Mouse (Mus musculus): Measurements from ENCODE around the gene Lef1. TPM values are rescaled to one million over a fixed set of nuclear protein-coding genes. Genes with fewer than 3 reads are reported as not detected.

The Lef1 gene
- 1 to 10 TPM; 6.2 to 7.1 TPM for total RNA-seq (2021)
- long read RNA-seq, experiment 1, transcript Lef1-201 (12 exons, 3,482 nt) = major isoform, 12 of 16 reads
- long read RNA-seq, experiment 1, partial matches to known transcripts = 0 of 16 reads
- long read RNA-seq, experiment 1, other reads (novel, unspliced or antisense) = 2 of 16 reads
- long read RNA-seq, experiment 2, partial matches to known transcripts = 1 of 11 reads
- long read RNA-seq, experiment 2, other reads (novel, unspliced or antisense) = 6 of 11 reads

GRCm38 (mm10) chr3:131110191-131111150 lies at the start of gene Lef1:
Gene Lef1, plus strand, starts transcription at chr3:131110471.
- Histone ChIP-seq H3K27ac (peak within 1 kb of the TSS; percentile 68), H3K4me3 (peak within 1 kb of the TSS; percentile 58)
- TF ChIP-seq CTCF (conservative IDR thresholded peaks at IDR 0.05) = no peak
- no peak for DNase-seq (ENCODE audit: low spot score in 2 of 2)

DNA sequence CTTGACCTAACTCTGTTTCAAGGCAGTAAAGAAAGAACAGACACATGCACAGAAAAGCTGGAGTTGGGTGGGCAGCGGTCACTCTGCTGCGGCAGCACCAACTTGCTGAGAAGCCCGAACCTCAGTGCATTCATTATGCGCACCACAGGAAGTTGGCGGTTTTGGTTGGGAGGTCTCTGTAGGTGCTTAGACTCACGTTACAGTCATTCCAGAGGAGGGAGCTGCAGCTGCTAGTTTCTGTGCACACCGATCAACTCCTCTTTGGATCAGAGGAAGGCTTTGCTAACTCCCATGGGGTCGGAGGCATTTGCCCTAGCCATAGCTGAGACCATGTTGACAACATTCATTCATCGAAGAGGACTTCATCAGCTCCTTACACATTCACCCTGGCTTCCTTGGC lies 45.3 kb upstream of the Lef1 start:
- Histone ChIP-seq H3K4me3 (no peak overlapping the region), H3K27ac (no peak overlapping the region)
- DNase-seq (ENCODE audit: low spot score in 2 of 2) = no peak
- no peak for TF ChIP-seq CTCF (conservative IDR thresholded peaks at IDR 0.05)

DNA sequence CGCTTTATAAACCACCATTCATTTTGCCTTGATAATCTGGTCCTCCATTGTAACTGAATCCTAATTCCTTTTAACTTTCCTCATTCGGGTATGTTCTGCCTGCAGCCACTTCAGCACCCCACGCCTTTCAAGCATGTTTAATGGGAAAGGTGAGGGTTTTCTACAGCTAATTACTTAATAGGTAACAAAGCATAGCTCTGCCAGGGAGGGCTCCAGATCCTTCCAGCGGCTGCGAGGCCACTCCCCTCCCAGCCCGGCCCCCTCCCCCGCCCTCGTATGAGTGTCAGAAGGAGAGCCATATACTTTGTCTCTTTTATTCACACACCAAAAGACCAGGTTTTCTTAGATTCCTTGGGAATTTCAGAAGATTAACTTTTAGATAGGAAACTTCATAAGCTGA lies 44.1 kb upstream of the Lef1 start:
- no peak for DNase-seq (ENCODE audit: low spot score in 2 of 2)
- H3K27ac ChIP-seq = no peak overlapping the region
- no peak overlapping the region for H3K4me3 ChIP-seq
- no peak for TF ChIP-seq CTCF (conservative IDR thresholded peaks at IDR 0.05)

DNA sequence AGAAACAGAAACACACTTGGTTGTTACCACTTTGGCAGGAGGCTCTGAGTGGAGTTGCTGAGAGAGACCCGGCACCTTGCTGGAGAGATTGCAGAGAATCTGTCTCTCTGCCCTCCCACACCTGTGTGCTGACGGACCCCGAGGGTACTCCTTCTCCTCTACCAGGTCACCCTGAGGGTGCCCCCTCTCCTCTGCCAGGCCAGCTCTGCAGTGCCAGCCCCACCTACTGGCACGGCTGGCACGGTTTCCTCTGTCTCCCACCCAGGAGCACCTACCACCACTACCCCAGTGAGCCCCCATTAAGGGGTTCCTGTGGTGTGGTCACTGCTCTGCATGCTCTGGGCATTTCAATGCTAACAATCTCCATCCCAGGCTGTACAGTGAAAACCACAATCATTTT lies 42.3 kb upstream of the Lef1 start:
- Histone ChIP-seq H3K4me3 (no peak overlapping the region), H3K27ac (no peak overlapping the region)
- DNase-seq (ENCODE audit: low spot score in 2 of 2) = no peak
- no peak for TF ChIP-seq CTCF (conservative IDR thresholded peaks at IDR 0.05)

DNA sequence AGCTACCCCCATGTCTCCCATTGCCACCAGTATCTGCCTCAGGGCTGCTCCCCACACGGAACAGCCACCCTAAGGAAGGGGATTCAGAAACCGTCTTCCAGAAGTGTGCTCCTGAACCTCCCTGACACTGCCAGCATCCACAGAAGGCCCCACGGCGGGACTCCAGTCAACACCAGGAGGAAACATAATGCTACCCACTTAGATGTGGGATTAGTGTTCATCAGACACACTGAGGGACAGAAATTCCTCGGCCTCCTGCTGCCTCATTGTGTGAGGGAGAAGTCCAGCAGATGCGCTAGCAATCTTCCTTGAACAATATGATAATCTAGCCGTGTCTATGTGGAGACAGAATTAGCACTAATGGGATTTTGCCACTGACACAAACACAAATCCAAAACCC lies 40.1 kb upstream of the Lef1 start:
- DNase-seq (ENCODE audit: low spot score in 2 of 2) = no peak
- no peak overlapping the region for H3K4me3 ChIP-seq
- no peak for TF ChIP-seq CTCF (conservative IDR thresholded peaks at IDR 0.05)
- no peak overlapping the region for H3K27ac ChIP-seq

- no peak for TF ChIP-seq CTCF (conservative IDR thresholded peaks at IDR 0.05)
- Histone ChIP-seq H3K4me3 (no peak overlapping the region), H3K27ac (no peak overlapping the region)
- DNase-seq (ENCODE audit: low spot score in 2 of 2) = no peak
These were observed 37.6 kb upstream of the Lef1 start for GRCm38 (mm10) chr3:131072661-131073060.

- no peak for TF ChIP-seq CTCF (conservative IDR thresholded peaks at IDR 0.05)
- no peak for DNase-seq (ENCODE audit: low spot score in 2 of 2)
- Histone ChIP-seq H3K4me3 (no peak overlapping the region), H3K27ac (no peak overlapping the region)
These were observed 36.3 kb upstream of the Lef1 start for GRCm38 (mm10) chr3:131073946-131074345.

GRCm38 (mm10) chr3:131078041-131078621 lies 32.1 kb upstream of the Lef1 start:
- DNase-seq (ENCODE audit: low spot score in 2 of 2) = no peak
- Histone ChIP-seq H3K4me3 (no peak overlapping the region), H3K27ac (no peak overlapping the region)
- no peak for TF ChIP-seq CTCF (conservative IDR thresholded peaks at IDR 0.05)

DNA sequence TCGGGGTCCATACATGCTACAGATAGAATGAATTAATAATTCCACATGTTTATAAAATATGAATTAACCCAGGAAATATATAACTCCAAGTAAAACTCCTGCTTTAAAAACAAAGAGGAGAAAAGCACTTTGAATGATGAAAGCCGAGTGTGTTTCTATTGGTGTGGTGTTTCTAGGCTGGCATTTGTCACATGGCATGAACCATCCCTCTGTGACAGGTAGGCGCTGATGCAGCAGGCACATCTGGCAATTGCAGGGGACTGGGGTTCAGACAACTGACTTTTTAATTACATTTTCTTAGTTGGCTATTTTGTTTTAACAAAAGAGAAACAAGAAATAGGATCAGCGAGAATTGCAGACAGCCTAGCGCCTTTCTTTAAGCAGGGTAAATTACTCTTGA lies 31.6 kb upstream of the Lef1 start:
- DNase-seq (ENCODE audit: low spot score in 2 of 2) = no peak
- Histone ChIP-seq H3K27ac (no peak overlapping the region), H3K4me3 (no peak overlapping the region)
- TF ChIP-seq CTCF (conservative IDR thresholded peaks at IDR 0.05) = no peak

DNA sequence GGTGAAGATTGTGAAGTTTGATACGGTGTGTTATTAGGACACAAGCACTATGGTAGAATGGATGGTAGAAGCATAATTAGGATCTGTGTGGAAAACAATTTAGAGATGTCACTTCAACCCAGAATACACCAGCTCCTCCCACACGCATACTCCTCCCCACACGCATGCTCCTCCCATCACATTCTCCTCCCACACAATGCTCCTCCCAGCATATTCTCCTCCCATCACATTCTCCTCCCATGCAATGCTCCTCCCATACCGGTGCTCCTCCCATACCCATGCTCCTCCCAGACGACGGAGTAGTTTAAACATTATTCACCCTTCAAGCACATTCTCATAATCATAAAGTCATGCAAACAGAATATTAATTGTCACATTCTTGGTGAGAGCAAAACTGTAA lies 26.5 kb upstream of the Lef1 start:
- Histone ChIP-seq H3K27ac (no peak overlapping the region), H3K4me3 (no peak overlapping the region)
- DNase-seq (ENCODE audit: low spot score in 2 of 2) = no peak
- no peak for TF ChIP-seq CTCF (conservative IDR thresholded peaks at IDR 0.05)

GRCm38 (mm10) chr3:131084718-131085561 lies 25.3 kb upstream of the Lef1 start:
- no peak for DNase-seq (ENCODE audit: low spot score in 2 of 2)
- TF ChIP-seq CTCF (conservative IDR thresholded peaks at IDR 0.05) = no peak; the same call in 1 of the 2 replicates
- Histone ChIP-seq H3K4me3 (peak overlapping the region; percentile 49), H3K27ac (peak overlapping the region; percentile 65)

DNA sequence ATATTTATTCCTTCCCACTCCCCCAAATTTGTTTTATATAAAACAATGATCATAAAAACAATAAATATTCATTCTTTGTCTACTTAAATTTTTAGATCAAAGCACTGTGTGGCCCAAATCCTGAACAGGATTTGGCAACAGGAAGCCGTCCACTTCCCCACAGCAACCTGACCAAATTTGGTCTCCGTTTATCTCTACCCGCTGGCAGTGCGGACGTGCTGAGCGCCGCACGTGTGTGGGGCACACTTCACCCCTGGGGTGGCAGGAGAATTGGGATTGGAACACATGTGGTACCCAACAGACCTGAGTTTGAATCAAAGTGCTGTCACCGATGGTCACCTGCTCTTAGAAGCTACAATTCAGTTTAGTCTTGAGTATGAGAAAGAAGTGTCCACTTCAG lies 24.3 kb upstream of the Lef1 start:
- no peak overlapping the region for H3K27ac ChIP-seq
- no peak for DNase-seq (ENCODE audit: low spot score in 2 of 2)
- no peak overlapping the region for H3K4me3 ChIP-seq
- TF ChIP-seq CTCF (conservative IDR thresholded peaks at IDR 0.05) = no peak

Data from layer of hippocampus, adult 2 months (tissue).